Mouse (Mus musculus): ENCODE measurements at regions not wholly inside any gene's neighbourhood (a gene's known extent, or its start where the extent isn't known, plus 50 kb on each side); places are given as distances from the start of the nearest gene placed in this dataset.

DNA sequence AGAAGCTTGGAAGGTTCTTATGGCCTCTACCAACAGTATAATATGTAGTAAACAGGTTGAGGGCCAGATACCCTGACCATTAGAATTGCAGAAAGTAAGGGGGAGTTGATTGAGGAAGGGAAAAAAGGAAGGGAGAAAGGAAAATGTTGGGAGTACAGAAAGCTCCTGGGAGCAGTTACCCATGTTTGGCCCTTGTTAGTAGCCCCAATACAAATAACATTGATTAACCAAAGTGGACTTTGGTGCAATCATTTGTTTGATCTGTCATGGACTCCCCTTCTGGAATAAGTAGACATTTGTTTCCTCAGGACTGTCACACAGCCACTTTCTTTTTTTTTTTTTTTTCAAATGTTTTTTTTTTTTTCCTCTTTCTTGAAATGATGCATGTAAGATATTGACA lies 513.4 kb downstream of the Sh2d4b start:
- TF ChIP-seq CTCF (IDR thresholded peaks at IDR 0.05) (no peak), POLR2A (IDR thresholded peaks at IDR 0.05; ENCODE audit: insufficient read depth, low read depth, low read length) (no peak)
